Mouse (Mus musculus) forebrain, embryonic 12.5 days (tissue): ENCODE results near the gene Zkscan8. TPM values are rescaled to one million over a fixed set of nuclear protein-coding genes. Genes with fewer than 3 reads are reported as not detected.
"Not testable (repeated sequence)": the region's sequence is repeated elsewhere in the genome, so short reads cannot be mapped to it uniquely, and the experiment has no call there.

Experiments
- ATAC-seq: fragments of 200-750 bp; cut with Nextera tagmentation; 2 replicates; pipeline ENCODE4 v1.8.0; 2017; ENCODE audit warnings: moderate TSS enrichment; ENCODE audit not compliant: low FRiP score
- H3K27ac ChIP-seq: fragments of 300-500 bp; sonication (generic); 2 replicates; pipeline ENCODE4 v1.5.1; 2016; ENCODE audit warnings: mild to moderate bottlenecking
- H3K27me3 ChIP-seq: fragments of 300-500 bp; sonication (generic); 2 replicates; pipeline ENCODE4 v1.6.1; 2016; ENCODE audit warnings: mild to moderate bottlenecking
- H3K36me3 ChIP-seq: fragments of 300-500 bp; sonication (generic); replicated peaks from 2 replicates; pipeline ENCODE4 v1.6.1; 2016; ENCODE audit warnings: mild to moderate bottlenecking
- H3K4me1 ChIP-seq: fragments of 300-500 bp; sonication (generic); 2 replicates; pipeline ENCODE4 v1.6.1; 2016
- H3K4me2 ChIP-seq: fragments of 300-500 bp; sonication (generic); 2 replicates; pipeline ENCODE4 v1.6.1; 2016; ENCODE audit warnings: mild to moderate bottlenecking, moderate library complexity
- H3K4me3 ChIP-seq: fragments of 300-500 bp; sonication (generic); replicated peaks from 2 replicates; pipeline ENCODE4 v1.5.1; 2016; ENCODE audit warnings: mild to moderate bottlenecking
- H3K9ac ChIP-seq: fragments of 300-500 bp; sonication (generic); 2 replicates; pipeline ENCODE4 v1.6.1; 2016; ENCODE audit warnings: mild to moderate bottlenecking
- H3K9me3 ChIP-seq: fragments of 300-500 bp; sonication (generic); 2 replicates; pipeline ENCODE4 v1.6.1; 2016
- WGBS: fragments of 180-500 bp; shearing (Covaris S2); methylation state at CpG from one replicate; pipeline ENCODE4 v1.1.7; 2016; 5-methylcytosine and 5-hydroxymethylcytosine counted together
- polyA plus RNA-seq: library from polyadenylated mRNA; unstranded; fragments of >200 nt; fragmentation: Nextera tagmentation; extraction: Ambion mirVana; gene quantifications from 2 replicates; pipeline ENCODE4 v1.2.1, GENCODE M21; 2016

Gene Zkscan8
- polyA plus RNA-seq, 1 experiment from 2014 or later = 8.9 TPM

DNA sequence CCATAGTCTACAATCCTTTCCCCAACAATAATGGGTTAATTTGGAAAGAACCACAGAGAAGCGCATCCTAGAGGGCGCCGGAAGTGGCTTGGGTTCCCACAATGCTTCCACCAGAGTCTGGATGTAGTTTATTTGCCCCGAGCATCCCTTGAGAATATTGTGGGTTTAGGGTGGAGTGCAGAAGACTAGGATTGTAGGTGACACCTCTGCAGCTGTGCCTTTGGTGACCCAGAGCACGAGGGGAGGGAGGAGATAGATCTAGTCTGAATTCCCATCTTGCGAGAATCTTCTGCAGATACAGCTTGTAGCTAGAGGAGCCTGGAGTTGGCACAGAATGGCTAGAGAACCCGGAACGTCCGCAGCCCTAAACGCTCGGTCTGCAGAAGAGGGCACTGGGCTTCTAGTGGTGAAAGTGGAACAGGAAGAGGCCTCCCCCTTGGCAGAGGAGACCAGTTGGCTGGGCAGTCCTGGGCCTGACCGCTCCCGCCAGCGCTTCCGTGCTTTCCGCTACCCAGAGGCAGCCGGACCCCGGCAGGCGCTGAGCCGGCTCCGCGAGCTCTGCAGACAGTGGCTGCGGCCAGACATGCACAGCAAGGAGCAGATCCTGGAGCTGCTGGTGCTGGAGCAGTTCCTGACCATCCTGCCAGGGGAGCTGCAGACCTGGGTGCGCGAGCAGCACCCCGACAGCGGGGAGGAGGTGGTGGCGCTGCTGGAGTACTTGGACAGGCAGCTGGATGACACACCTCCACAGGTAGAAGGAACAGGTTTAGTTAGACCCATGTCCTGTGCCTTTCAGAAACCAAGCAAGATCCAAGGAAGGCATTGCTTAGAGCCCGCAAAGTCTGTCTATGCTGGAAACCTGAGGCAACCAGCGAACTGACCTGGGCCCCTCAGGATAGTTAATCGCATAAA, 51.9 kb downstream of the Zkscan8 start, which contains the start of the genes Zkscan4 and Gm10065:
Gene Zkscan4, plus strand, starts transcription at position 149 of the 912 bp plus-strand sequence.
Gene Gm10065, minus strand, starts transcription at position 683 of the 912 bp plus-strand sequence.
- not testable (repeated sequence) for H3K27me3 ChIP-seq, H3K9me3 ChIP-seq, H3K36me3 ChIP-seq, H3K4me1 ChIP-seq
- WGBS = 4% methylated on average over 29 of the region's 31 CpGs
- Histone ChIP-seq H3K9ac (peak within 1 kb of the TSS; percentile 74), H3K27ac (peak within 1 kb of the TSS; percentile 70; the same call in 1 of the 2 replicates), H3K4me3 (peak within 1 kb of the TSS; percentile 54), H3K4me2 (peak within 1 kb of the TSS; percentile 69)
- ATAC-seq = peak; percentile 89

DNA sequence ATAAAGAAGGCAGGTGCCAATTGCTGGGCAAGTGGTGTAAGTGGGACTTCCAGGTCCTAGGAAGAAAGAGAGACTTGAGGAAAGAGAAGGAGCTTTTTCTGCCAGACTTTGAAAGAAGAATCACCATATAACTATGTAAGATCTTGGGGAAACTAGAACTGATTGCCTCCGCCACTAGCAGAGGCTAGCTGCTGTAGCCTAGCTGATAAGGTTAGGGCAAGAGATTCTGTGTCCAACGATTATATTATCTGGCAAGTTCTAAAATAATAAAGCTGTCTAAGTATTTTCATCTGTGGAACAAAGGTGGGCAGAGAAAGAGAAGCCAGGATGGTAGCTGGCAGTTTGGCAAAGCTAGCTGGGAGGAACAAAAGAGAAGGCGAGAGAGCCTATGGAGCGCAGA, 58.5 kb downstream of the Zkscan8 start:
- no peak overlapping the region for H3K4me2 ChIP-seq
- ATAC-seq = no peak
- peaks cover 11% of the 10 kb centered on the region for H3K27me3 ChIP-seq
- no peak overlapping the region for H3K4me3 ChIP-seq
- H3K9ac ChIP-seq = no peak overlapping the region
- WGBS = 28% methylated on average over 4 of the region's 4 CpGs
- H3K4me1 ChIP-seq = 0 out of 2 replicates have a peak, but pooled peaks cover 3% of the 10 kb centered on the region
- no peak overlapping the region for H3K27ac ChIP-seq
- H3K36me3 ChIP-seq = no peaks in the 10 kb centered on the region
- H3K9me3 ChIP-seq = no peaks in the 10 kb centered on the region

DNA sequence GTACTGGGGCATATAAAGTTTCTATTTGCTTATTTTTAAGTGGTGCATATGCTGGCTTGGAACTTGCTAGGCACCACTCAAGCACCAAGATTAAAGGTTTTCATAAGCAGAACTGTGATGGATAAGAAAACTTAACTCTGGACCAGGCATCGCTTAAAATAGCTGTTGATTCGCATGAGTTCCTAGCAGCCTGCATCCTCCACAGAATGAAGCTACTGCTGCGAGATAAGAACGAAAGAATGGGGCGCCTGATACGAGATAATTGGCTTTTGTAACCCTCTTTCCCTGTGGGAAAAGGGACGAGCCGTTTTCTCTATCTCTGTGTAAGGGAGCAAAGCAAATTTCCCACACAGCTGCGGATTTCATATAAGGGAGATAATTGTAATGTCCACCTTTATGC, 61.8 kb downstream of the Zkscan8 start:
- Histone ChIP-seq H3K36me3 (no peaks in the 10 kb centered on the region), H3K27ac (no peak overlapping the region), H3K4me1 (0 out of 2 replicates have a peak, but pooled peaks cover 3% of the 10 kb centered on the region), H3K4me3 (no peak overlapping the region), H3K27me3 (peaks cover 15% of the 10 kb centered on the region), H3K9ac (no peak overlapping the region), H3K9me3 (no peaks in the 10 kb centered on the region), H3K4me2 (peak overlapping the region; percentile 69)
- WGBS = 17% methylated on average over 9 of the region's 9 CpGs
- ATAC-seq = no peak

DNA sequence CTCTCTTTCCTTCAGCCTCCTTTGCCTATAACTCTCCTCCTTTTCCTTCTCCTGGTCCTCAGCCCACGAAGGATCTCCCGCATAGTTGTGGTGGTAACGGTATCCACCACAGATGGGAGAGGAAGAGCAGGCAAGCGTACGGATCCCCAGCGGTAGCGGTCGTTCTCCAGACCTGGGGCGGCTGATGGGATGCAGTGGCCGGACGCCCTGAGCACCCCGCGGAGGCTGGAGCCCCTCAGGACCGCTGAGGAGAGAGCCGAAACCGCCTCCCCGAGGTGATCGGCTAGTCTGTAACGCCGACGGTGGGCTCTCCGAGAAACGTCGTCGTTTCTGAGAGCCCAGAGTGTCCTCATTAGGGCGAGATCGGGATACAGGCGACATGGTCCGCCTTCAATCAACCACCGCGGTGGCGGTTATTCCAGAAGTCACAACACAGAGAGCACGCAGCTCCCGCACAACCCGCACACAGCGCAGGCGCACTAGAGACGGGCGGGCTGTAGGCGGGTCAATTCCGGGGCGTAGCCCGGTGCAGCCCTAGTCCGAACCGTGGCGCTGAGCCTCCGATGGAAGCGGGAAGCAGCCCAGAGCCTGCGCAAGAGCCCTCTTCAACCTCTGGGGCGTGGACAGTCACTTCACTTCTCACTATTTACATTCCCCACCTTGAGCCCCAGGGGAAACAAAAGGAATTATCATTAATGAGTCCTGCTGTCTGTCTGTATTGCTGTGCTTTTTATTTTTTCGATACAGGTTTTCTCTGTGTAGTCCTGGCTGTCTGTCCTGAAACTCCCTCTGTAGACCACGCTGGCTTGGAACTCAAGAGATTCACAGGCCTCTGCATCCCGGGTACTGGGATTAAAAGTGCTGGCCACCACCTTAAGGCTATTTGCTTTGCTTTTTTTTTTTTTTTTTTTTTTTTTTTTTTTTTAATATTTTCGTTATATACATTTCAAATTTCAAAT, 62.6 kb downstream of the Zkscan8 start, which contains the start of gene Nkapl:
Gene Nkapl, minus strand, starts transcription at position 449 of the 959 bp plus-strand sequence.
- WGBS = 1% methylated on average over 54 of the region's 54 CpGs
- H3K27me3 ChIP-seq = peaks cover 15% of the 10 kb centered on the region
- 0 out of 2 replicates have a peak, but pooled peaks cover 3% of the 10 kb centered on the region for H3K4me1 ChIP-seq
- H3K9ac ChIP-seq = peak within 1 kb of the TSS; percentile 65
- peak; percentile 99 for ATAC-seq
- H3K27ac ChIP-seq = peak within 1 kb of the TSS; percentile 43; the same call in 1 of the 2 replicates
- H3K36me3 ChIP-seq = no peaks in the 10 kb centered on the region
- peak within 1 kb of the TSS; percentile 69 for H3K4me2 ChIP-seq
- H3K9me3 ChIP-seq = no peaks in the 10 kb centered on the region
- peak within 1 kb of the TSS; percentile 55 for H3K4me3 ChIP-seq

DNA sequence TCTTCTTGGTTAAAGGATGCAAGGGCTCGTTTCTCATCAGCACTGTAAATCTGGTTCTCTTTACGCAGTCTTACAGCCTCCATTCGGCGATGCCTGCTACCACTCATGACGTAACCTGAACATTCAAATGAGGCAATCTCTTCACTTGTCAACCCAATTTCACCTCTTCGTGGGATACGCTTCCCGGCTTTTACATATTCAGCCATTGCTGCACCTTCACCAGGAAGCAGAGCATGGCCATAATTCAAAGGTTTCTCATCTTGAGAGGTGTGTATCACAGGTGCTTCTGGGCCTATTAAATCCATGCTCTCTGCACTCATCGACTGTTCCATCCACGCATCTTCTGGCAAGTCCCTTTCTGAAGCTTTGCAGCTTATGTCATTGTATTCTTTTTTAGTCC, 63.6 kb downstream of the Zkscan8 start:
- 87% methylated on average over 10 of the region's 10 CpGs for WGBS
- Histone ChIP-seq H3K9me3 (no peaks in the 10 kb centered on the region), H3K9ac (no peak overlapping the region), H3K36me3 (no peaks in the 10 kb centered on the region), H3K27me3 (peaks cover 15% of the 10 kb centered on the region), H3K27ac (no peak overlapping the region), H3K4me2 (no peak overlapping the region), H3K4me3 (no peak overlapping the region), H3K4me1 (0 out of 2 replicates have a peak, but pooled peaks cover 3% of the 10 kb centered on the region)
- ATAC-seq = no peak

Other genes starting within 250 kb of the Zkscan8 start
- not detected in 2 replicates for gene Gpx5, start 238.4 kb downstream of the Zkscan8 start, polyA plus RNA-seq
- not detected in 2 replicates for gene Gpx6, start 219.0 kb downstream of the Zkscan8 start, polyA plus RNA-seq
- gene Olfr1367, start 184.2 kb downstream of the Zkscan8 start, polyA plus RNA-seq = not detected in 2 replicates
- gene Zscan12, start 168.3 kb downstream of the Zkscan8 start, polyA plus RNA-seq = 20.1 and 20.2 TPM in 2 replicates
- gene Zkscan3, start 128.4 kb downstream of the Zkscan8 start, polyA plus RNA-seq = 96.5 and 97.3 TPM in 2 replicates
- gene Pgbd1, start 90.1 kb downstream of the Zkscan8 start, polyA plus RNA-seq = 5.6 and 6.2 TPM in 2 replicates
- 20.9 and 21.3 TPM in 2 replicates for gene Zscan26, start 77.4 kb downstream of the Zkscan8 start, polyA plus RNA-seq
- gene Nkapl, start 62.6 kb downstream of the Zkscan8 start, polyA plus RNA-seq = 3.1 and 3.3 TPM in 2 replicates
- 6.3 and 6.4 TPM in 2 replicates for gene Zkscan4, start 52.2 kb downstream of the Zkscan8 start, polyA plus RNA-seq
- gene Gm10065, start 51.7 kb downstream of the Zkscan8 start, polyA plus RNA-seq = not detected in 2 replicates
- gene AK157302, start 35.9 kb downstream of the Zkscan8 start, polyA plus RNA-seq = 0.17 and 0.54 TPM in 2 replicates
- gene Gm11273, start 29.7 kb downstream of the Zkscan8 start, polyA plus RNA-seq = 2.4 and 2.5 TPM in 2 replicates
- gene Olfr1366, start 11.7 kb upstream of the Zkscan8 start, polyA plus RNA-seq = 0.17 and 0.22 TPM in 2 replicates
- gene Olfr1535, start 28.8 kb upstream of the Zkscan8 start, polyA plus RNA-seq = not detected in 2 replicates
- not detected in 2 replicates for gene Olfr1364, start 50.6 kb upstream of the Zkscan8 start, polyA plus RNA-seq
- not detected in 2 replicates for gene Olfr1362, start 82.9 kb upstream of the Zkscan8 start, polyA plus RNA-seq
- gene Olfr11, start 111.4 kb upstream of the Zkscan8 start, polyA plus RNA-seq = not detected in 2 replicates
- gene Olfr1361, start 132.3 kb upstream of the Zkscan8 start, polyA plus RNA-seq = not detected in 2 replicates
- gene Olfr1360, start 146.3 kb upstream of the Zkscan8 start, polyA plus RNA-seq = not detected in 2 replicates
- not detected in 2 replicates for gene Olfr1359, start 167.0 kb upstream of the Zkscan8 start, polyA plus RNA-seq
- 4.8 TPM in 1 of 2 replicates, not detected in the other for gene Hist1h2bl, start 185.0 kb upstream of the Zkscan8 start, polyA plus RNA-seq
- gene Hist1h2ai, start 185.3 kb upstream of the Zkscan8 start, polyA plus RNA-seq = 18.4 and 22.2 TPM in 2 replicates
- gene Hist1h3h, start 186.5 kb upstream of the Zkscan8 start, polyA plus RNA-seq = 13.8 and 14.8 TPM in 2 replicates
- 5.8 and 5.9 TPM in 2 replicates for gene Hist1h2bm, start 190.9 kb upstream of the Zkscan8 start, polyA plus RNA-seq
- gene Hist1h4j, start 203.9 kb upstream of the Zkscan8 start, polyA plus RNA-seq = 0.74 and 0.86 TPM in 2 replicates
- gene Hist1h4k, start 219.4 kb upstream of the Zkscan8 start, polyA plus RNA-seq = 2.4 and 4.5 TPM in 2 replicates
- gene Hist1h2ak, start 222.7 kb upstream of the Zkscan8 start, polyA plus RNA-seq = 34.1 and 37.7 TPM in 2 replicates
- gene Hist1h2bn, start 223.0 kb upstream of the Zkscan8 start, polyA plus RNA-seq = 4.9 and 5.2 TPM in 2 replicates
- 44.0 and 46.6 TPM in 2 replicates for gene Hist1h1b, start 249.5 kb upstream of the Zkscan8 start, polyA plus RNA-seq